Mouse (Mus musculus) heart, embryonic 11.5 days (tissue): ENCODE data around the gene Pdcd1. TPM values are rescaled to one million over a fixed set of nuclear protein-coding genes. Genes with fewer than 3 reads are reported as not detected.
"Not testable (repeated sequence)": the region's sequence is repeated elsewhere in the genome, so short reads cannot be mapped to it uniquely, and the experiment has no call there.

Experiments used
- ATAC-seq: fragments of 200-750 bp; cut with Nextera tagmentation; replicated peaks from 2 replicates; pipeline ENCODE4 v1.8.0; 2017; ENCODE audit warnings: moderate library complexity; ENCODE audit not compliant: insufficient number of reproducible peaks, low FRiP score, low TSS enrichment
- H3K27ac ChIP-seq: fragments of 300-500 bp; sonication (generic); 2 replicates; pipeline ENCODE4 v1.5.1; 2014; ENCODE audit warnings: mild to moderate bottlenecking, low read depth, low read length
- H3K27me3 ChIP-seq: fragments of 300-500 bp; sonication (generic); 2 replicates; pipeline ENCODE4 v1.6.1; 2014; ENCODE audit warnings: mild to moderate bottlenecking, low read length, mixed read lengths; ENCODE audit not compliant: control insufficient read depth, insufficient read depth
- H3K36me3 ChIP-seq: fragments of 300-500 bp; sonication (generic); 2 replicates; pipeline ENCODE4 v1.6.1; 2014; ENCODE audit warnings: mild to moderate bottlenecking, low read length, moderate library complexity, mixed read lengths; ENCODE audit not compliant: control insufficient read depth, insufficient read depth
- H3K4me1 ChIP-seq: fragments of 300-500 bp; sonication (generic); 2 replicates; pipeline ENCODE4 v1.6.1; 2014; ENCODE audit warnings: low read length; ENCODE audit not compliant: control insufficient read depth, insufficient read depth
- H3K4me2 ChIP-seq: fragments of 300-500 bp; sonication (generic); 2 replicates; pipeline ENCODE4 v1.6.1; 2014; ENCODE audit warnings: mild to moderate bottlenecking, moderate library complexity
- H3K4me3 ChIP-seq: fragments of 300-500 bp; sonication (generic); 2 replicates; pipeline ENCODE4 v1.5.1; 2014; ENCODE audit warnings: low read depth, low read length
- H3K9ac ChIP-seq: fragments of 300-500 bp; sonication (generic); 2 replicates; pipeline ENCODE4 v1.6.1; 2014; ENCODE audit warnings: mild to moderate bottlenecking, low read depth, low read length, moderate library complexity
- H3K9me3 ChIP-seq: fragments of 300-500 bp; sonication (generic); replicated peaks from 2 replicates; pipeline ENCODE4 v1.6.1; 2016; ENCODE audit warnings: low read length; ENCODE audit not compliant: control insufficient read depth
- WGBS: fragments of 180-500 bp; shearing (Covaris S2); extraction: QIAGEN DNeasy Blood & Tissue Kit; methylation state at CpG from one replicate; pipeline ENCODE4 v1.1.7; 2014; ENCODE audit not compliant: insufficient replicate concordance; 5-methylcytosine and 5-hydroxymethylcytosine counted together
- polyA plus RNA-seq: library from polyadenylated mRNA; unstranded; fragments of >200 nt; fragmentation: Nextera tagmentation; extraction: Ambion mirVana; gene quantifications from 2 replicates; pipeline ENCODE4 v1.2.1, GENCODE M21; 2014

Gene Pdcd1
- polyA plus RNA-seq, 1 experiment from 2014 or later, result 0.10 TPM

- Histone ChIP-seq H3K27ac (no peak overlapping the region), H3K36me3 (no peaks in the 10 kb centered on the region), H3K4me3 (no peak overlapping the region), H3K9ac (no peak overlapping the region), H3K27me3 (no peaks in the 10 kb centered on the region), H3K9me3 (no peaks in the 10 kb centered on the region), H3K4me1 (no peaks in the 10 kb centered on the region), H3K4me2 (no peak overlapping the region)
- WGBS, result 75% methylated on average over 3 of the region's 3 CpGs
- no peak for ATAC-seq
Observed at GRCm38 (mm10) chr1:94078314-94078713, 26.0 kb upstream of the Pdcd1 start.

GRCm38 (mm10) chr1:94076702-94077101 lies 24.3 kb upstream of the Pdcd1 start:
- Histone ChIP-seq H3K4me1 (no peaks in the 10 kb centered on the region), H3K27me3 (no peaks in the 10 kb centered on the region), H3K4me2 (no peak overlapping the region), H3K27ac (no peak overlapping the region), H3K9ac (no peak overlapping the region), H3K9me3 (no peaks in the 10 kb centered on the region), H3K36me3 (no peaks in the 10 kb centered on the region), H3K4me3 (no peak overlapping the region)
- WGBS, result 45% methylated on average over 1 of the region's 1 CpGs
- no peak for ATAC-seq

- no peak overlapping the region for H3K27ac ChIP-seq
- H3K9me3 ChIP-seq, result no peaks in the 10 kb centered on the region
- no peak overlapping the region for H3K4me2 ChIP-seq
- H3K4me1 ChIP-seq, result no peaks in the 10 kb centered on the region
- WGBS, result 85% methylated on average over 6 of the region's 6 CpGs
- no peaks in the 10 kb centered on the region for H3K36me3 ChIP-seq
- ATAC-seq, result no peak
- no peak overlapping the region for H3K4me3 ChIP-seq
- no peak overlapping the region for H3K9ac ChIP-seq
- no peaks in the 10 kb centered on the region for H3K27me3 ChIP-seq
Observed at GRCm38 (mm10) chr1:94074756-94075155, 22.4 kb upstream of the Pdcd1 start.

- not testable (repeated sequence) for H3K4me3 ChIP-seq, H3K9ac ChIP-seq, H3K36me3 ChIP-seq, H3K27me3 ChIP-seq, ATAC-seq, H3K27ac ChIP-seq, H3K9me3 ChIP-seq, H3K4me1 ChIP-seq, H3K4me2 ChIP-seq
- 62% methylated on average over 1 of the region's 1 CpGs for WGBS
Observed at GRCm38 (mm10) chr1:94058281-94058680, 5.9 kb upstream of the Pdcd1 start.

- Histone ChIP-seq H3K27ac (no peak overlapping the region), H3K4me1 (0 out of 2 replicates have a peak, but pooled peaks cover 7% of the 10 kb centered on the region), H3K4me3 (no peak overlapping the region), H3K9ac (no peak overlapping the region), H3K4me2 (no peak overlapping the region), H3K27me3 (no peaks in the 10 kb centered on the region), H3K36me3 (no peaks in the 10 kb centered on the region), H3K9me3 (no peaks in the 10 kb centered on the region)
- 85% methylated on average over 2 of the region's 2 CpGs for WGBS
- ATAC-seq, result no peak
Observed at GRCm38 (mm10) chr1:94057401-94057800, 5.0 kb upstream of the Pdcd1 start.

GRCm38 (mm10) chr1:94055966-94056365 lies 3.6 kb upstream of the Pdcd1 start:
- WGBS, result 51% methylated on average over 3 of the region's 3 CpGs
- no peak overlapping the region for H3K9ac ChIP-seq
- 0 out of 2 replicates have a peak, but pooled peaks cover 7% of the 10 kb centered on the region for H3K4me1 ChIP-seq
- H3K9me3 ChIP-seq, result no peaks in the 10 kb centered on the region
- ATAC-seq, result no peak
- no peak overlapping the region for H3K4me3 ChIP-seq
- H3K27me3 ChIP-seq, result no peaks in the 10 kb centered on the region
- no peaks in the 10 kb centered on the region for H3K36me3 ChIP-seq
- no peak overlapping the region for H3K4me2 ChIP-seq
- no peak overlapping the region for H3K27ac ChIP-seq

GRCm38 (mm10) chr1:94054481-94054880 lies 2.1 kb upstream of the Pdcd1 start:
- H3K9ac ChIP-seq, result no peak overlapping the region

GRCm38 (mm10) chr1:94053530-94054216 lies 1.3 kb upstream of the Pdcd1 start:
- H3K27ac ChIP-seq, result no peak overlapping the region
- 57% methylated on average over 7 of the region's 7 CpGs for WGBS

More at GRCm38 (mm10) chr1:94054481-94054880, 2.1 kb upstream of the Pdcd1 start:
- H3K4me1 ChIP-seq, result 0 out of 2 replicates have a peak, but pooled peaks cover 7% of the 10 kb centered on the region
- H3K4me2 ChIP-seq, result no peak overlapping the region
- no peaks in the 10 kb centered on the region for H3K36me3 ChIP-seq
- no peaks in the 10 kb centered on the region for H3K27me3 ChIP-seq
- 75% methylated on average over 1 of the region's 1 CpGs for WGBS
- H3K27ac ChIP-seq, result no peak overlapping the region
- no peaks in the 10 kb centered on the region for H3K9me3 ChIP-seq
- ATAC-seq, result no peak
- H3K4me3 ChIP-seq, result no peak overlapping the region

GRCm38 (mm10) chr1:94051104-94051503 lies 1.2 kb downstream of the Pdcd1 start:
- no peak overlapping the region for H3K27ac ChIP-seq
- no peak overlapping the region for H3K4me2 ChIP-seq
- no peaks in the 10 kb centered on the region for H3K36me3 ChIP-seq
- 0 out of 2 replicates have a peak, but pooled peaks cover 7% of the 10 kb centered on the region for H3K4me1 ChIP-seq
- no peaks in the 10 kb centered on the region for H3K9me3 ChIP-seq
- H3K9ac ChIP-seq, result no peak overlapping the region
- no peaks in the 10 kb centered on the region for H3K27me3 ChIP-seq
- 79% methylated on average over 5 of the region's 5 CpGs for WGBS
- no peak for ATAC-seq
- H3K4me3 ChIP-seq, result no peak overlapping the region

More at GRCm38 (mm10) chr1:94053530-94054216, 1.3 kb upstream of the Pdcd1 start:
- Histone ChIP-seq H3K4me2 (no peak overlapping the region), H3K4me3 (no peak overlapping the region), H3K9me3 (no peaks in the 10 kb centered on the region), H3K9ac (no peak overlapping the region), H3K4me1 (0 out of 2 replicates have a peak, but pooled peaks cover 7% of the 10 kb centered on the region), H3K36me3 (no peaks in the 10 kb centered on the region), H3K27me3 (no peaks in the 10 kb centered on the region)
- ATAC-seq, result no peak
